8 mouse cellular contexts compared by ENCODE assay signal in the genomic region with DNA sequence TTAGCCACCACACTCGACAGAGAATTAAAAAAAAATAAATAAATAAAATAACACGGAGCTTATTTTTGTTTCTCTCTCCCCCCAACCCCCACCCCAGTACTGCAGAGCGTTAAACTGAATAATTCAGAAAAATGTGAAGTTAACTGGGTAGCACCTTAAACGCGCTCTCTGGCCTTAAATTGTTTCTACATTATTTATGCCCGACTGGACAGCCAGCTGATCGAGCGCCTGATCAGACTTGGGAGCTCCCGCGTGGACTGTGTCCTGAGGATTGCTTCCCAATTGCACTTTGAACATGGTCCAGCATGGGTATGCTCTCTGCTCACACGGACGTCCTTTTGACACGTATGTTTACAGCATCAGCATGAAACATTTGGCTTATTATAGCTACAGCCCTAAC. TPM values are rescaled to one million over a fixed set of nuclear protein-coding genes. Genes with fewer than 3 reads are reported as not detected.
DNase-seq lines count a peak whose midpoint lies in the region; ATAC-seq lines count a peak whose summit lies in the region.

No protein-coding gene starts in this region.

- peaks cover 38% of the 10 kb centered on the region for H3K79me2 ChIP-seq in macrophage (ENCODE audit: inconsistent target)

- H3K27me3 ChIP-seq in erythroblast, embryonic 14.5 days (ENCODE audit: control insufficient read depth): no peaks in the 10 kb centered on the region
- H3K27me3 ChIP-seq in heart, embryonic 15.5 days: no peaks in the 10 kb centered on the region

- H3K4me2 ChIP-seq in heart, embryonic 15.5 days: peak overlapping the region; percentile 80

- no peak for ATAC-seq in erythroblast, adult 5-6 weeks (replicated peaks; ENCODE audit: low FRiP score, poor library complexity, severe bottlenecking)
- ATAC-seq in heart, embryonic 15.5 days (replicated peaks; ENCODE audit: insufficient number of reproducible peaks, insufficient read depth, low FRiP score, low read depth): peak; percentile 27

- DNase-seq in cerebellum, postnatal 25 days: peak; percentile 45 to 51
- peak; percentile 75 for DNase-seq in kidney, postnatal 10 days
- no peak for DNase-seq in left cerebral cortex, adult 18-20 months (ENCODE audit: low spot score in 2 of 2)
- DNase-seq in frontal cortex, adult 2 months (ENCODE audit: extremely low spot score in 1 of 2, low spot score in 1 of 2): no peak

- 6% methylated on average over 13 of the region's 13 CpGs for whole genome bisulfite sequencing in heart, embryonic 15.5 days
- WGBS in macrophage (ENCODE audit: missing documents): 27% methylated on average over 13 of the region's 13 CpGs

- peak overlapping the region; percentile 96 for H3K27ac ChIP-seq in heart, embryonic 15.5 days
- H3K27ac ChIP-seq in macrophage: peak overlapping the region; percentile 42

- peaks cover 26% of the 10 kb centered on the region for H3K36me3 ChIP-seq in erythroblast, embryonic 14.5 days (ENCODE audit: control insufficient read depth)
- no peaks in the 10 kb centered on the region for H3K36me3 ChIP-seq in heart, embryonic 15.5 days
- no peaks in the 10 kb centered on the region for H3K36me3 ChIP-seq in macrophage (ENCODE audit: inconsistent target)

- peak overlapping the region; percentile 62 for H3K9ac ChIP-seq in heart, embryonic 15.5 days

- peak overlapping the region; percentile 67 for H3K4me3 ChIP-seq in erythroblast, embryonic 14.5 days (replicated peaks)
- H3K4me3 ChIP-seq in heart, embryonic 15.5 days: peak overlapping the region; percentile 45
- H3K4me3 ChIP-seq in macrophage (ENCODE audit: inconsistent target): no peak overlapping the region

- H3K9me3 ChIP-seq in erythroblast, embryonic 14.5 days (ENCODE audit: control insufficient read depth, low read length): peaks cover 4% of the 10 kb centered on the region
- H3K9me3 ChIP-seq in heart, embryonic 15.5 days (replicated peaks): no peaks in the 10 kb centered on the region

- peaks cover 56% of the 10 kb centered on the region for H3K4me1 ChIP-seq in erythroblast, embryonic 14.5 days (ENCODE audit: control insufficient read depth)
- peaks cover 51% of the 10 kb centered on the region for H3K4me1 ChIP-seq in heart, embryonic 15.5 days (replicated peaks)

RNA-seq across cellular contexts. Expression of gene Irf2bp2, which starts 10.3 kb away (rescaled TPM):
- 1.2 and 1.3 TPM in 2 replicates for polyA plus RNA-seq in erythroblast, embryonic 14.5 days (2012)
- 21.3 and 34.7 TPM in 2 replicates for total RNA-seq in erythroblast, adult 5-6 weeks (2015; ENCODE audit: low replicate concordance)
- total RNA-seq in erythroblast, adult 5-6 weeks (2017; ENCODE audit: low replicate concordance): 19.5 and 25.1 TPM in 2 replicates
- polyA plus RNA-seq in heart, embryonic 15.5 days (2015; fragmentation: Nextera tagmentation; extraction: Ambion mirVana): 10.3 and 10.4 TPM in 2 replicates
- total RNA-seq in macrophage (2018; cell fraction: chromatin; rRNA removed): 100 to 1,000 TPM in 19 of 26 experiments, 10 to 100 TPM in 6, 1 to 10 TPM in 1; 2.6 to 175 (median 132) TPM
- total RNA-seq in macrophage (2018; cell fraction: cytosol; rRNA removed): 100 to 1,000 TPM in 12 of 26 experiments, 10 to 100 TPM in 14; 12.4 to 139 (median 98.3) TPM
- total RNA-seq in macrophage (2018; cell fraction: nucleus; rRNA removed): 100 to 1,000 TPM in 23 of 26 experiments, 10 to 100 TPM in 3; 17.9 to 251 (median 174) TPM
- 39.1 to 68.1 TPM (median 42.7 TPM) in 3 replicates for polyA plus RNA-seq in macrophage (2018)
- total RNA-seq in left cerebral cortex, adult 18-20 months (2021): 10 to 100 TPM; 74.0 to 77.6 TPM
- 36.5 and 40.8 TPM in 2 replicates for polyA plus RNA-seq in frontal cortex, adult 2 months (2012; rRNA removed)

Comparison
In these comparisons a context has a peak if more than half of its experiments do, and no peak if none do; other contexts are left out.
1. DNase-seq: peak in cerebellum, postnatal 25 days (2 of 2) and kidney, postnatal 10 days (single experiment); none in left cerebral cortex, adult 18-20 months (0 of 2) and frontal cortex, adult 2 months (0 of 2).